Mouse (Mus musculus): ENCODE measurements around the gene Foxb2.
"Not testable (repeated sequence)": the region's sequence is repeated elsewhere in the genome, so short reads cannot be mapped to it uniquely, and the experiment has no call there.

Gene Foxb2

GRCm38 (mm10) chr19:16873221-16873861, at the start of gene Foxb2:
Gene Foxb2, minus strand, starts transcription at chr19:16873805.
- no peak for DNase-seq

GRCm38 (mm10) chr19:16911507-16911906, 37.9 kb upstream of the Foxb2 start:
- DNase-seq, result no peak

DNA sequence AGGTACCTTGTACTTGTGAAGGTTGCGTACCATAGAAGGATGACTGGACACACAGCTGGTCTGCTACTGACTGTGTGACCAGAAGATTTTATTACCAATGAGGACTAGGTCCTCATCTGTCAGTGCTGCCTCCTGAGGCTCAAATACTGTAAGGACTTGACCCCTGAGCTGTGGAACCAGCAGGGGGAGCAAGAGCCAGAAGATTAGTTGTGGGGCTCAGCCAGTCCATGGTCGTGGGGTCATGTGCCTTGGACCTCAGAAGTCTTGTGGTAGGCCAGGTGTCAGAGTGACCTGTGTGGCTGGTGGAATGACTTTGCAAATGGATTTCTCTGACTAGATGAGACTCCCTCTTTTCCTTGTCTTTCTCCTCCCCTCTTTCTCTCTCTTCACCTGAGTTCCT, 29.5 kb upstream of the Foxb2 start:
- DNase-seq, result no peak

DNA sequence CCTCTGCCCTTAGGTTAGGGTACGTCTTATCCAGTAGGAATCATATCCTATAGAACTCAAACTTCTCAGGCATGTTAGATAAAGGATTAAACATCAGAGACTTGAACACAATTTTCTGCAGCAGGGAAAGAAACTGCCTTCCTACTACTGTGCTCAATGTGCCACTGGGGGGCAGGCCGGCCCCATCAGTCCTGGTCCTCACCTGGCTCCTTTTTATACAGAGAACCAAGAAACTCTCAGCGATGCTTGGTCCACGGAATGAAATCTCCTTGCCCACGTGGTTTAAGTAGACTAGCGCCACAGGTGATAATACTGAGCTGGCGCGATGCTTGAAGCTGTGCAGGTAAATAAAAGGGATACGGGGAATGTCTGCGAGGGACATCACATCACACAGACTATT, 26.1 kb upstream of the Foxb2 start:
- DNase-seq, result no peak

GRCm38 (mm10) chr19:16898576-16898975, 25.0 kb upstream of the Foxb2 start:
- DNase-seq, result no peak

DNA sequence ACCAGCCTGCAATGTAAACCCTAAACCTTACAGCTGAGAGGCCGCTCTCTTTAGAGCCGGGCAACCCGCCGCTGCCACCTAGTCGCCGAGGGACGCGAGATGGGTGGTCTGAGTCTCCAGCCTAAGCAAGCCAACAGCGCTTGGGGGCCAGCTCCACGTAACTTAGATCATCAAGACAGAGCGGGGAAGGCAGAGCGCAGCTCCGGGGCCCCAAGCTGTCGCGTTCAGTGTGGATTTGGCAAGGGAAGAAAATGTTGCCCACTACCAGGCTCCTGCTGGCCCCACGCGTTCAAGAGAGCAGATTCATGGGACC, 2.8 kb upstream of the Foxb2 start:
- no peak for DNase-seq

GRCm38 (mm10) chr19:16875631-16876457, 2.2 kb upstream of the Foxb2 start:
- DNase-seq, result no peak

GRCm38 (mm10) chr19:16874991-16875540, 1.5 kb upstream of the Foxb2 start:
- DNase-seq, result no peak

DNA sequence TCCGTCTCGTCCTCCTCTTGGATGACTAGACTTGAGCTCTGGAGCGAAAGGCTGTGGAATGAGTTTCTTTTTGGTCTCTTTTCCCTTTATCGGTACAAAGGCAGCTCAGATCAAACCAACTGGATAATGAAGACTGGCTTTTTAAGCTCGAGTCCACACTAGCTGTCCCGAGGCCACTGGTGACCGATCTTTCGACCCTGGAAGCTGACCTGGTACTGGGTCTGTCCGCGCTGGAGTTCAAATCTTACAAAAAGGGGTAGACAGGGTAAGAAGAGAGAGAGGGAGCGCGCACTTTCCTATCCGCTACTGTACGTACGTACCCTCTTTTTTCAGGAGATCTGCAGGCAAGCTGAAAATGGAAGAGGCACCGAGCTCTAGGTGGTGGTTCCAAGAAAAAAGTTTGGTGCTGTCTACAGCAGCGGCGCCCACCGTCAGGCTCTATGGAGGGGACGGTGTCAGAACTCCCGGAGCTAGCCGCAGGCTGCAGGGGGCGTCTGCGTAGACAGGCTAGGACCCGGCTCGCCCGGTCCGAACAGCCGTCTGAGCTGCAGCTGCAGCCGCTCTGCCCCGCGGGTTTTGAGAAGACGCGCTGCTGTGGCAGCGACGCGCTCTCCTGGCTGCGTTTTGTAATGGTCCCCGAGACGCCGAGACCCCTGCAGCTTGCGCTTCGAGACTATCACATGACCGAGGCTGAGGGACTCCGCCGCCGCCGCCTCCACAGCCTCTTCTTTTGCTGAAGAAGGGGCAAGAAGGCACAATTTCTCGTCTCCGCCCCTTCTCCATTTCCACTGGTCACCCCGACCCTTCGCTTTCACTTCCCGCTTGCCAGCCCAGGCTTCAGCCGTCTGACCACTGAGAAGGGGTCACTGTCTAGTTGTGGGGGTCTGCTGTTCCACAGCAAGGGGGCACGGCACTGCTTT, 597 bp upstream of the Foxb2 start:
- no peak for DNase-seq

GRCm38 (mm10) chr19:16872331-16873180, 1.0 kb downstream of the Foxb2 start:
- DNase-seq, result peak; percentile 5 to 21

- DNase-seq, result no peak
These were observed 2.3 kb downstream of the Foxb2 start for GRCm38 (mm10) chr19:16871192-16871760.

DNA sequence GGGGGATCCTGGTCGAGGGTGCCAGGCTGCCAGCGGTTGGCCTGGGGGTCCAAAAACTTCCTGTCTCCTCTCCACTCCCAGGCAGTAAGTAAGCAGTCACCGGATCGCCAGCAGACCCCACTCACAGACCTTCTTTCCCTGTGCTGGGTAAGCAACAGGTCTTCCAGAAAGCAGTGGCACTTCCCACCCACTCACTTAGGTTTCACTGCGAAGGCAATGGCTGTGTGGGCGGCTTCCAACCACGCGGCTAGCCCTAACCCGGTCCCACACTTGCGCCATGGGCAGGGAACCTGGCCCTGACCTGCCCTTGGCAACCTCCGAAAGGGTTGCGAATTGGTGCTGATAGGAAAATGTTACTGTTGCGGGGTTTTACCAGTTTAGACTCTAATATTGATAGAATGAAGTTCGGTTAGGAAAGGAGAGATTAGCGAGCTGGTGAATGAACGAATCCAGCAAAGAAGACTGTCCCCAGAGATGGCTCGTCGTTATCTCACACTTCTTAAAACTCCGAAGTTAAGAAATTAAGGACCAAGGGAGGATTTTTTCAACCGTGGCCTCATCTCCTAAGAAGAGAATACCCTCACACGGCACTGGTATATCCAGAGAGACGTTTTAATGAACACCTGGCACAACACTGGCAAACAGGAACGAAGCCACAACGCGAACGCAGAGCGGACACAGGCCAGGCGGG, 3.0 kb downstream of the Foxb2 start:
- no peak for DNase-seq

DNA sequence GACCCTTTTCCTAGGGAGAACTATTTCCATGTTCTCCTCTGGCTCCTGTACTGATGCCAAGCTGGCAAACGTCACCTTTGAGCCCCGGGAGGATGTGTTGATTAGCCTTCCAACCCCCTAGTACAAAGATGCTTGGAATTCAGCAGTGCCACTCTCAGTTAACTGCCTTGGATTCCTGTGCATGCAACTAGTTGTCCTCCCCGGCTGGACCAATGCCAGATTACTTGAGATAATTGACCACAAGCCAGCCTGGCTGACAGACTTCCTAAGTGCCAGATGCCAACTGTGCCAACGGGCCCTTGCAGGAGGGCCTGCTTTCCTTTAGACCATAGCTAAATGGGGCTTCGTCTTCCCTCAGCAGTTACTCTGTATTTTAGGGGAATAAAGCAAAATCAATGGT, 5.1 kb downstream of the Foxb2 start:
- DNase-seq, result no peak

- DNase-seq, result no peak
These were observed 15.0 kb downstream of the Foxb2 start for GRCm38 (mm10) chr19:16858646-16859045.

DNA sequence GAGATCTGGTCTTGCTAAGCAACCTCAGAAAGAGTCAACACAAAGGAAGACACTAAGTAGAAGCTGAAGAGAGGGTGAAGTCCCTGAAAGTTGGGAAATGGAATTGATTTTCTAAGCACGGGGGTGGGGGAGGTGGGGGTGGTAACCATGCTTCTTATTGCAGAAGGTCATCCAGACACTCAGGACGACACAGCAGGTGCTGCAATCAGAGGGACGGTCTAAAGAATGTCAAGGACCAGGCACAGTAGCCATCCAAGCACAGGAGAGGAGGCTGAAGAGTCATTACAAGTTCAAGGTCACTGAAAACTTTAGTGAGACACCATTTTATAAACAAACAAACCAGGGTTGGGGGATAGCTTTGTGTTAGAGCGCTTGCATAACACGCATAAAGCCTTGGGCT, 16.9 kb downstream of the Foxb2 start:
- DNase-seq, result no peak

DNA sequence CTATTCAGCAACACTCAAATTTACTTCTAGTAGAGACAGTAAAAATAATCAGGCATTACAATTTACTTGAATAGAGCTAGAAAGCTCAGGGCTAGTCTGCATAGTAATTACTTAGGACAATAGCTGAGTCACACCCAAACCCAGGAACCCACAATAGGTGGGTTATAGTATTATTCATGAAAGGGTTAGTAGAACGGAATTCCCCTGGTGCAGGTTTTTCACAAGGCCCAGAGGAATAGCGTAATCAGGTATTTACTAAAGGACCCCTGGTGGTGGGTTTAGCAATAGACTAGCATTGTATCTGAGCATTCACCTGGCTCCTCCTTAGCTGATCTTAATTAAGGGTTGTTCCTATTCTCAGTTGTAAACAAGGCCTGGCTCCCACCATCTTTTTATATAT, 29.5 kb downstream of the Foxb2 start:
- DNase-seq, result not testable (repeated sequence)

DNA sequence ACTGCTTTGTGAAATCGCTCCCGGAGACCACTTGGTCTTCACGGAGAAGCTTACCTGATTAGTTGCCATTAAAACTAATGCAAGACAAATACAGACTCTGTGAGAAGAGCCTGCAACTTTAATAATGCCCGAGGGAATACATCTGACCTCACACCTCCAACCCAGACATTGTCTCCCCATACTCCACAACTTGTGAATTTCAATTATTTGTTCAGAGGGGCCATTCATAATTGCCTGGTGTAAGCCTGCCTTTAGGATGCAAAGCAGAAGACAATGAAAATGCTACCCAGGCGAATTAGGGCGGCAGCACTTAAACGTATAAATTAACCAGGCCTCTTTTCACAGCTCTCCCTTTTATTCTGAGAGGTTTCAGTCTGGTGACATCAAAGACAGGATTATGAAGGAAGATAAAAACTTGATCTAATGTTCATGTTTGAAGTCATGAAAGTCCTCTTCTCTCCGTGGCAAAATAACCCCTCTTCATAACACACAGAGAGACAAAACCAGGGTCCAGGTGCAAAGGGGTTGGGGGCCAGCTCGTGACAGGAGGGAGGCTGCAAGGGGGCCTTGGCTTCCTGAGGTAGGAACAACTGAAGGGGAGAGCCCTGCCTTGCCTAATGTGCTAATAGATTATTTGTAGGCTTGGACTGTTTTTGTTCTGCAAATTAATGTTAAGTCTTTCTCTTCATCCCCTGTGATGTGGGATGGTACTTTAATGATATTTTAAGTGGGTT, 31.9 kb downstream of the Foxb2 start:
- no peak for DNase-seq

- DNase-seq, result no peak
These were observed 32.6 kb downstream of the Foxb2 start for GRCm38 (mm10) chr19:16841001-16841400.

DNA sequence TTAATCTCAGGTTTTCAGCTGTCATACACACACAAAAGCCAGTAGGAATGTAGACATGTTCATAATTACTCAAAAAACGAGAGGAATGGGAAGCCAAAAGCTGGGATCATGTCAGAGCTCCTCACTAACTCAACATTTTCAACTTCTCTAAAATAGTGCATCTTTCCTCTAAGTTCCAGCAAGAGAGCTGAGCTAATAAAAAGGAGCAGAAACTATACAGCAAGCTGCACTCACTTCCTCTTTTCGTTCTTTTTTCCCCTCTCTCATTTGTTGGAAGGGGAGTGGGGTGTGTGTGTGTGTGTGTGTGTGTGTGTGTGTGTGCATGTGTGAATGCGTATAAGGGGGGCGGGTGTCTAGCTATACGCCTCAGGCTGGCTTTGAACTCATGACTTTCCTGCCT, 45.9 kb downstream of the Foxb2 start:
- no peak for DNase-seq

DNA sequence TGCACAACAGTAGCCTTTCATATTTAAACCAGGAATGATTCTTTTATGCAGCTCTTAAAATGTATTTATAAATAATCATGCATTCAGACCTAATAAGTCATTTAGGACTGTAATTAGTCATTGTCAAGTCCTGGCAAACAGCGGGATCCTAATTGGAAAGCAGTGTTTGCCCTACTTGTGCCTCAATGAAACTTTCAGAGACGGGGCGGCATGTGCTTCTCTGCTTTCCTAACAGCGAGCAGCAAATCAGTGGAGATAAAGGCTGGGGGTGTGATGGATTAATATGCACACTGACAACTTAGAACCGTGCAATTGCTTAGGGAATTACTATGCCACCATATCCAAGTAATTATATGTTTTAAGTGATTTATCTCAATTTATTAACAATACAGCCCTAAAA, 48.4 kb downstream of the Foxb2 start:
- no peak for DNase-seq
